Mouse (Mus musculus): ENCODE results near the gene Slc28a3. TPM values are rescaled to one million over a fixed set of nuclear protein-coding genes. Genes with fewer than 3 reads are reported as not detected.
A peak's percentile ranks its signal among the peaks of the same experiment; 100 is the strongest.

The Slc28a3 gene
- total and polyA plus RNA-seq, 2 experiments from 2014 or later, result not detected

GRCm38 (mm10) chr13:58535321-58535720, 75.4 kb downstream of the Slc28a3 start:
- no peak overlapping the region for H3K27ac ChIP-seq (ENCODE audit: low read depth)
- ATAC-seq (ENCODE audit: insufficient read depth, low read depth), result no peak
- WGBS, result 62% methylated on average over 2 of the region's 2 CpGs

DNA sequence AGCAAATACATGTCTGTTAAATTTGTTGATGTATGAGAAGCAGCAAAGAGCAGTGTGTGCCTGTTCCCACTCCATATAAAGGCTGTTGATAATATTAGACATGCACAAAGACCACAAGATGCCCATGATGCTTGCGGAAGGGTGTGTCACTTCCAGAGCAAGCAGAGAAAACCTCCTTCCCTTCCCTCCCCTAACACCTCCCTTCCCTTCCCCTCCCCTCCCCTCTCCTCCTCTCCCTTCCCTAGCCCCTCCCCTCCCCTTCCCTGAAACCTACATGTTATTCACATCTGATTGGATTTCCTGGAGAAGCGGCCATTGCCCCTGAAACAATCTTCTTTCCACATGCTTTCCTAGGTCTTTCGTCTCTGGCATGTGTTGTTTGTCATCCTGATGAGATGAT, 75.8 kb downstream of the Slc28a3 start:
- TF ChIP-seq CTCF (IDR thresholded peaks at IDR 0.05; ENCODE audit: low read depth) (no peak), EP300 (IDR thresholded peaks at IDR 0.05; ENCODE audit: low read depth) (no peak)
- H3K9me3 ChIP-seq (replicated peaks; ENCODE audit: control insufficient read depth, low read length), result no peaks in the 10 kb centered on the region
- no peak overlapping the region for H3K9ac ChIP-seq (replicated peaks; ENCODE audit: low read depth, low read length)
- 0 out of 2 replicates have a peak overlapping the region, but pooled peaks have one; percentile 7 for H3K27ac ChIP-seq (ENCODE audit: low read depth)
- WGBS, result 60% methylated on average over 3 of the region's 3 CpGs
- no peak overlapping the region for H3K4me3 ChIP-seq (ENCODE audit: low read depth, low read length)
- H3K4me1 ChIP-seq (ENCODE audit: control insufficient read depth, insufficient read depth), result no peaks in the 10 kb centered on the region
- DNase-seq (ENCODE audit: low spot score) (no peak), ATAC-seq (ENCODE audit: insufficient read depth, low read depth) (no peak; the same call in 1 of the 2 replicates)
- no peaks in the 10 kb centered on the region for H3K27me3 ChIP-seq (ENCODE audit: control insufficient read depth, insufficient read depth, low read length)
- no peaks in the 10 kb centered on the region for H3K36me3 ChIP-seq (replicated peaks; ENCODE audit: control insufficient read depth, insufficient read depth, low read length)
- H3K4me2 ChIP-seq (ENCODE audit: low read depth, low read length), result no peak overlapping the region

More at GRCm38 (mm10) chr13:58535321-58535720, 75.4 kb downstream of the Slc28a3 start:
- Histone ChIP-seq H3K9ac (replicated peaks; ENCODE audit: low read depth, low read length) (no peak overlapping the region), H3K36me3 (replicated peaks; ENCODE audit: control insufficient read depth, insufficient read depth, low read length) (no peaks in the 10 kb centered on the region), H3K4me3 (ENCODE audit: low read depth, low read length) (no peak overlapping the region), H3K27me3 (ENCODE audit: control insufficient read depth, insufficient read depth, low read length) (no peaks in the 10 kb centered on the region), H3K4me2 (ENCODE audit: low read depth, low read length) (no peak overlapping the region), H3K4me1 (ENCODE audit: control insufficient read depth, insufficient read depth) (no peaks in the 10 kb centered on the region), H3K9me3 (replicated peaks; ENCODE audit: control insufficient read depth, low read length) (no peaks in the 10 kb centered on the region)
- DNase-seq (ENCODE audit: low spot score), result no peak
- TF ChIP-seq EP300 (IDR thresholded peaks at IDR 0.05; ENCODE audit: low read depth), result no peak
- no peak for TF ChIP-seq CTCF (IDR thresholded peaks at IDR 0.05; ENCODE audit: low read depth)

DNA sequence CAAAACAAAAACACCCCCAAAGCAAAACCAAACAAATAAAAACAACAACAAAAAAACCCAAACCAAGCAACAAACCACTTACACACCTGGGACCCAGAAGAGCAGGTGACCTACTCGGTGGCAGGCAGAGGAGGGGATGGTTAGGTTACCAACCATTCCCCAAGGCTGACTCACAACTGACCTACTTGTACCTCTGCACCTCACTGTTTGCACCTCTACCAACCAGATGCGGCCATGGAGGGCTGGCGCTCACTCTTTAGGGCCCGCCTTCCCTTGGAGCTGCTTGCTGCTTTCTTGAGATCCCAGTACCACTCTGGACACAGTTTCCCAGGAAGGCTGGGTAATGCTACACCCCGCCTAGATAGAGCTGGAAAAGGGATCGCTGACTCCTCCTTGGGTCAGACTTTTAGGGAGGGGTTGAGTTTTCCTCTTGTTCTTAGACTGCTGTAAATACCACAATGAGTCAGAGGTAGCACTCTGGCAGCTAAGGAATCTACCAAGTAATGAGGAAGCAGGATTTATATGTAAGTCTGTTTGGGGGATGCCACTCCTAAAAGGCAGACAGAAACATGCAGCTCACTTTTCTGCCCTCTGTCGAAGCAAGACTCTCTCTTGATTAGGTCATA, 76.3 kb downstream of the Slc28a3 start:
- DNase-seq (ENCODE audit: low spot score), result no peak
- H3K36me3 ChIP-seq (replicated peaks; ENCODE audit: control insufficient read depth, insufficient read depth, low read length), result no peaks in the 10 kb centered on the region
- no peak for ATAC-seq (ENCODE audit: insufficient read depth, low read depth)
- 0 out of 2 replicates have a peak overlapping the region, but pooled peaks have one; percentile 7 for H3K27ac ChIP-seq (ENCODE audit: low read depth)
- no peak for TF ChIP-seq CTCF (IDR thresholded peaks at IDR 0.05; ENCODE audit: low read depth)
- TF ChIP-seq EP300 (IDR thresholded peaks at IDR 0.05; ENCODE audit: low read depth), result no peak
- H3K27me3 ChIP-seq (ENCODE audit: control insufficient read depth, insufficient read depth, low read length), result no peaks in the 10 kb centered on the region
- H3K4me1 ChIP-seq (ENCODE audit: control insufficient read depth, insufficient read depth), result no peaks in the 10 kb centered on the region
- H3K4me2 ChIP-seq (ENCODE audit: low read depth, low read length), result no peak overlapping the region
- H3K9ac ChIP-seq (replicated peaks; ENCODE audit: low read depth, low read length), result no peak overlapping the region
- no peak overlapping the region for H3K4me3 ChIP-seq (ENCODE audit: low read depth, low read length)
- no peaks in the 10 kb centered on the region for H3K9me3 ChIP-seq (replicated peaks; ENCODE audit: control insufficient read depth, low read length)
- 60% methylated on average over 7 of the region's 7 CpGs for WGBS

GRCm38 (mm10) chr13:58524581-58524980, 86.1 kb downstream of the Slc28a3 start:
- Histone ChIP-seq H3K4me1 (ENCODE audit: control insufficient read depth, insufficient read depth) (peaks cover 26% of the 10 kb centered on the region), H3K27ac (ENCODE audit: low read depth) (no peak overlapping the region), H3K4me3 (ENCODE audit: low read depth, low read length) (no peak overlapping the region), H3K36me3 (replicated peaks; ENCODE audit: control insufficient read depth, insufficient read depth, low read length) (no peaks in the 10 kb centered on the region), H3K27me3 (ENCODE audit: control insufficient read depth, insufficient read depth, low read length) (peaks cover 10% of the 10 kb centered on the region; the same call in 1 of the 2 replicates), H3K9ac (replicated peaks; ENCODE audit: low read depth, low read length) (no peak overlapping the region), H3K9me3 (replicated peaks; ENCODE audit: control insufficient read depth, low read length) (no peaks in the 10 kb centered on the region), H3K4me2 (ENCODE audit: low read depth, low read length) (no peak overlapping the region)
- DNase-seq (ENCODE audit: low spot score) (no peak), ATAC-seq (ENCODE audit: insufficient read depth, low read depth) (no peak)
- no peak for TF ChIP-seq CTCF (IDR thresholded peaks at IDR 0.05; ENCODE audit: low read depth)
- no peak for TF ChIP-seq EP300 (IDR thresholded peaks at IDR 0.05; ENCODE audit: low read depth)
- WGBS, result 87% methylated on average over 3 of the region's 3 CpGs

DNA sequence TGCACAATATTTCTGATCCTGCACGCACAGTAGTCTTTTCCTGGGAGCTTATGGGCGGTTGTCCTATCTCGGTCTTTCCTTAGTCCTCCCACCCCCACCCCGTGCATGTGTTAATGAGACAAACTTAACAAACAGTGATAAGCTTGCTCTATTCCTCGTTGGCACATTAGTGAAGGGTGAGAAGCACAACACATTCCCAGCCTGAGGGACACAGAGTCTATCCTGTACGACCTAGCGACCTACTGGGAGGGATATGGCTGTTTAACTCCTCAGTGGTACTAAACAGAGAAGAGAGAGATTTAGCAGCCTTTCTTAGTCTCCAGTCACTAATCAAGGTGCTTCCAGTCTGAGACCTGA, 86.9 kb downstream of the Slc28a3 start:
- no peak for TF ChIP-seq EP300 (IDR thresholded peaks at IDR 0.05; ENCODE audit: low read depth)
- TF ChIP-seq CTCF (IDR thresholded peaks at IDR 0.05; ENCODE audit: low read depth), result no peak
- Histone ChIP-seq H3K9ac (replicated peaks; ENCODE audit: low read depth, low read length) (no peak overlapping the region; the same call in 1 of the 2 replicates), H3K36me3 (replicated peaks; ENCODE audit: control insufficient read depth, insufficient read depth, low read length) (no peaks in the 10 kb centered on the region), H3K9me3 (replicated peaks; ENCODE audit: control insufficient read depth, low read length) (no peaks in the 10 kb centered on the region), H3K4me1 (ENCODE audit: control insufficient read depth, insufficient read depth) (peaks cover 26% of the 10 kb centered on the region), H3K4me3 (ENCODE audit: low read depth, low read length) (no peak overlapping the region), H3K27me3 (ENCODE audit: control insufficient read depth, insufficient read depth, low read length) (peaks cover 10% of the 10 kb centered on the region; the same call in 1 of the 2 replicates), H3K4me2 (ENCODE audit: low read depth, low read length) (peak overlapping the region; percentile 50; the same call in 1 of the 2 replicates), H3K27ac (ENCODE audit: low read depth) (no peak overlapping the region)
- DNase-seq (ENCODE audit: low spot score) (peak; percentile 4), ATAC-seq (ENCODE audit: insufficient read depth, low read depth) (no peak)
- WGBS, result 30% methylated on average over 7 of the region's 7 CpGs
